Mouse (Mus musculus): Measurements from ENCODE around the gene Sh3bp4.

Sh3bp4 gene

GRCm38 (mm10) chr1:89092442-89092991 is 22.3 kb downstream of the Sh3bp4 start:
- DNase-seq (ENCODE audit: extremely low spot score, low read depth, low spot score): no peak

- no peak for DNase-seq (ENCODE audit: extremely low spot score, low read depth, low spot score)
These were observed 23.5 kb downstream of the Sh3bp4 start for GRCm38 (mm10) chr1:89093696-89094095.

- DNase-seq (ENCODE audit: extremely low spot score, low read depth, low spot score): no peak
These were observed 24.2 kb downstream of the Sh3bp4 start for GRCm38 (mm10) chr1:89094416-89094815.

GRCm38 (mm10) chr1:89095642-89096424 is 25.6 kb downstream of the Sh3bp4 start:
- no peak for DNase-seq (ENCODE audit: extremely low spot score, low read depth, low spot score)

- DNase-seq (ENCODE audit: extremely low spot score, low read depth, low spot score): no peak
These were observed 32.2 kb downstream of the Sh3bp4 start for GRCm38 (mm10) chr1:89102231-89103003.

GRCm38 (mm10) chr1:89103004-89103263 is 32.7 kb downstream of the Sh3bp4 start:
- DNase-seq (ENCODE audit: extremely low spot score, low read depth, low spot score): no peak

GRCm38 (mm10) chr1:89103505-89103904 is 33.3 kb downstream of the Sh3bp4 start:
- DNase-seq (ENCODE audit: extremely low spot score, low read depth, low spot score): no peak

- DNase-seq (ENCODE audit: extremely low spot score, low read depth, low spot score): no peak
These were observed 34.0 kb downstream of the Sh3bp4 start for GRCm38 (mm10) chr1:89104066-89104765.

- DNase-seq (ENCODE audit: extremely low spot score, low read depth, low spot score): no peak
These were observed 35.9 kb downstream of the Sh3bp4 start for GRCm38 (mm10) chr1:89105891-89106830.

GRCm38 (mm10) chr1:89107466-89107865 is 37.3 kb downstream of the Sh3bp4 start:
- DNase-seq (ENCODE audit: extremely low spot score, low read depth, low spot score): no peak

- no peak for DNase-seq (ENCODE audit: extremely low spot score, low read depth, low spot score)
These were observed 38.2 kb downstream of the Sh3bp4 start for GRCm38 (mm10) chr1:89108340-89108896.

GRCm38 (mm10) chr1:89109767-89110166 is 39.6 kb downstream of the Sh3bp4 start:
- DNase-seq (ENCODE audit: extremely low spot score, low read depth, low spot score): no peak

GRCm38 (mm10) chr1:89110767-89111534 is 40.7 kb downstream of the Sh3bp4 start:
- no peak for DNase-seq (ENCODE audit: extremely low spot score, low read depth, low spot score)

GRCm38 (mm10) chr1:89112544-89112943 is 42.3 kb downstream of the Sh3bp4 start:
- no peak for DNase-seq (ENCODE audit: extremely low spot score, low read depth, low spot score)

- DNase-seq (ENCODE audit: extremely low spot score, low read depth, low spot score): no peak
These were observed 43.5 kb downstream of the Sh3bp4 start for GRCm38 (mm10) chr1:89113731-89114130.

GRCm38 (mm10) chr1:89117062-89117461 is 46.8 kb downstream of the Sh3bp4 start:
- DNase-seq (ENCODE audit: extremely low spot score, low read depth, low spot score): no peak

- DNase-seq (ENCODE audit: extremely low spot score, low read depth, low spot score): no peak
These were observed 47.9 kb downstream of the Sh3bp4 start for GRCm38 (mm10) chr1:89118076-89118475.

- no peak for DNase-seq (ENCODE audit: extremely low spot score, low read depth, low spot score)
These were observed 48.6 kb downstream of the Sh3bp4 start for GRCm38 (mm10) chr1:89118836-89119235.

- DNase-seq (ENCODE audit: extremely low spot score, low read depth, low spot score): no peak
These were observed 50.1 kb downstream of the Sh3bp4 start for GRCm38 (mm10) chr1:89120290-89120689.

All from hindlimb bud, embryonic 11.5 days (tissue).